In genomic region chr3:105722510-105722909, GRCm38 (mm10) we compare ENCODE assay signal across 24 mouse cellular contexts. TPM values are rescaled to one million over a fixed set of nuclear protein-coding genes. Genes with fewer than 3 reads are reported as not detected.
DNase-seq lines count a peak whose midpoint lies in the region; ATAC-seq and TF ChIP-seq lines count a peak whose summit lies in the region.
"Had no signal": no experiment of that assay in that cellular context is flagged by ENCODE, and none has a peak within 500 bp of the region (broad histone marks: within the 10 kb centered on the region; RNA-seq: fewer than 3 reads in every experiment).

No protein-coding gene starts in this region.

- no peaks in the 10 kb centered on the region for H3K27me3 ChIP-seq in heart, embryonic 16.5 days (ENCODE audit: control insufficient read depth, insufficient read depth, low read length)

- no peak for TF ChIP-seq CTCF in gastrocnemius, adult 2 months (IDR thresholded peaks at IDR 0.05)
- no peak for TF ChIP-seq CTCF in embryonic fibroblast, embryonic 13.5 days (IDR thresholded peaks at IDR 0.05; ENCODE audit: borderline replicate concordance, insufficient read depth, low read length)

- ATAC-seq in heart, embryonic 16.5 days (replicated peaks; ENCODE audit: extremely low read depth, insufficient read depth, low FRiP score) = no peak
- ATAC-seq: activated CD4-positive, CD25-positive, alpha-beta regulatory T cell, adult 4 months; forebrain, embryonic 14.5 days; forebrain, postnatal 0 days; hindbrain, postnatal 0 days; inflammation-experienced regulatory T-cells, adult 6 months; intestine, embryonic 16.5 days had no signal

- 89% methylated on average over 3 of the region's 3 CpGs for WGBS in heart, embryonic 16.5 days

- 0 out of 2 replicates have a peak, but pooled peaks have one; percentile 15 for TF ChIP-seq POLR2A in embryonic fibroblast, embryonic 13.5 days (IDR thresholded peaks at IDR 0.05; ENCODE audit: low read depth, low read length)

- no peak for DNase-seq in gastrocnemius, adult 2 months
- no peak for DNase-seq in gastrocnemius, postnatal 36 days
- DNase-seq in heart, adult 9 months (ENCODE audit: low spot score in 2 of 2) = no peak
- no peak for DNase-seq in left cerebral cortex, postnatal 25 days (ENCODE audit: low spot score in 2 of 2)
- DNase-seq: adrenal gland, adult 8-10 months; adrenal gland, postnatal 36 days; cerebellum, adult 11 months; cerebellum, adult 8-10 months; cerebellum, postnatal 36 days; forebrain, postnatal 0 days; gastrocnemius, postnatal 25 days; heart, postnatal 10 days; heart, postnatal 36 days; kidney, adult 18-20 months had no signal

- no peaks in the 10 kb centered on the region for H3K9me3 ChIP-seq in heart, embryonic 16.5 days (replicated peaks; ENCODE audit: control insufficient read depth, low read length)

- peaks cover 5% of the 10 kb centered on the region for H3K4me1 ChIP-seq in heart, embryonic 16.5 days (ENCODE audit: control insufficient read depth, insufficient read depth, low read length)
- H3K4me1 ChIP-seq in embryonic fibroblast, embryonic 13.5 days (ENCODE audit: control insufficient read depth, insufficient read depth, low read length) = no peaks in the 10 kb centered on the region

- no peak overlapping the region for H3K4me2 ChIP-seq in heart, embryonic 16.5 days (ENCODE audit: low read depth, low read length)
- H3K4me2 ChIP-seq: heart, embryonic 11.5 days; hindbrain, embryonic 14.5 days had no signal

- H3K36me3 ChIP-seq in heart, embryonic 16.5 days (ENCODE audit: control insufficient read depth, insufficient read depth) = no peaks in the 10 kb centered on the region

- H3K9ac ChIP-seq in heart, embryonic 16.5 days (ENCODE audit: low read length) = 0 out of 2 replicates have a peak overlapping the region, but pooled peaks have one; percentile 13
- H3K9ac ChIP-seq: forebrain, postnatal 0 days; hindbrain, embryonic 14.5 days had no signal

- no peak overlapping the region for H3K4me3 ChIP-seq in gastrocnemius, adult 2 months
- H3K4me3 ChIP-seq in heart, embryonic 16.5 days (ENCODE audit: low read length) = no peak overlapping the region
- no peak overlapping the region for H3K4me3 ChIP-seq in embryonic fibroblast, embryonic 13.5 days (ENCODE audit: insufficient read depth, low read length)

- H3K27ac ChIP-seq in gastrocnemius, adult 2 months = peak overlapping the region; percentile 38; the same call in 1 of the 2 replicates
- H3K27ac ChIP-seq in heart, embryonic 16.5 days (ENCODE audit: low read length) = no peak overlapping the region
- H3K27ac ChIP-seq in embryonic fibroblast, embryonic 13.5 days (ENCODE audit: insufficient read depth, low read length) = no peak overlapping the region
- H3K27ac ChIP-seq: hindbrain, embryonic 14.5 days; hindbrain, postnatal 0 days had no signal

- intact Hi-C loops in gastrocnemius, adult 2 months (cut with DNase I) = no loop called here
- intact Hi-C loops in gastrocnemius, postnatal 36 days (cut with DNase I) = no loop called here
- intact Hi-C loops in left cerebral cortex, postnatal 25 days (cut with DNase I) = no loop called here

RNA-seq across cellular contexts. Expression of gene Inka2, which starts 18.1 kb away (rescaled TPM):
- 1 to 10 TPM; 2.9 to 4.5 TPM for total RNA-seq in gastrocnemius, adult 2 months (2021)
- 1 to 10 TPM; 3.3 to 4.0 TPM for total RNA-seq in gastrocnemius, postnatal 36 days (2021)
- polyA plus RNA-seq in heart, embryonic 16.5 days (2015; fragmentation: Nextera tagmentation; extraction: Ambion mirVana) = 2.9 and 3.3 TPM in 2 replicates
- 11.2 and 14.5 TPM in 2 replicates for polyA plus RNA-seq in embryonic fibroblast, embryonic 13.5 days (2011; ENCODE audit: insufficient read length, low read depth, missing spikeins)
- total RNA-seq in left cerebral cortex, postnatal 25 days (2021) = 100 to 1,000 TPM; 109 to 110 TPM
- total RNA-seq: granulocyte monocyte progenitor cell, adult 5-6 weeks had no signal

RNA-seq across cellular contexts. Expression of gene Ddx20, which starts 35.1 kb away (rescaled TPM):
- 10 to 100 TPM; 10.7 to 10.9 TPM for total RNA-seq in gastrocnemius, adult 2 months (2021)
- 1 to 10 TPM; 8.7 to 9.6 TPM for total RNA-seq in gastrocnemius, postnatal 36 days (2021)
- polyA plus RNA-seq in heart, embryonic 16.5 days (2015; fragmentation: Nextera tagmentation; extraction: Ambion mirVana) = 20.9 and 22.4 TPM in 2 replicates
- 15.6 and 19.6 TPM in 2 replicates for polyA plus RNA-seq in embryonic fibroblast, embryonic 13.5 days (2011; ENCODE audit: insufficient read length, low read depth, missing spikeins)
- total RNA-seq in left cerebral cortex, postnatal 25 days (2021) = 10 to 100 TPM; 10.8 to 11.8 TPM

Comparison
In these comparisons a context has a peak if more than half of its experiments do, and no peak if none do; other contexts are left out.
1. RNA of gene Inka2, which starts 18.1 kb away (total RNA-seq): 109 to 110 TPM in left cerebral cortex, postnatal 25 days; 2.9 to 4.5 TPM in gastrocnemius, adult 2 months and 3.3 to 4.0 TPM in gastrocnemius, postnatal 36 days; every median in the first group is over 10 times any median in the second.